Mouse (Mus musculus) hindbrain, embryonic 11.5 days (tissue): ENCODE measurements around the gene Sec61a2. TPM values are rescaled to one million over a fixed set of nuclear protein-coding genes. Genes with fewer than 3 reads are reported as not detected.

Source experiments
- ATAC-seq: fragments of 200-750 bp; cut with Nextera tagmentation; 2 replicates; pipeline ENCODE4 v1.8.0; 2017; ENCODE audit warnings: mild to moderate bottlenecking, moderate TSS enrichment, moderate library complexity; ENCODE audit not compliant: low FRiP score
- DNase-seq: peaks from one replicate; pipeline ENCODE4 v3.0.0-alpha.2; 2015; ENCODE audit warnings: low spot score
- H3K27ac ChIP-seq: fragments of 300-500 bp; sonication (generic); 2 replicates; pipeline ENCODE4 v1.5.1; 2014; ENCODE audit warnings: mild to moderate bottlenecking, low read depth, low read length
- H3K27me3 ChIP-seq: fragments of 300-500 bp; sonication (generic); 2 replicates; pipeline ENCODE4 v1.6.1; 2014; ENCODE audit warnings: mild to moderate bottlenecking, low read length, moderate library complexity, mixed read lengths; ENCODE audit not compliant: control insufficient read depth, insufficient read depth
- H3K36me3 ChIP-seq: fragments of 300-500 bp; sonication (generic); 2 replicates; pipeline ENCODE4 v1.6.1; 2014; ENCODE audit warnings: mild to moderate bottlenecking, low read length, moderate library complexity, mixed read lengths; ENCODE audit not compliant: control insufficient read depth, insufficient read depth
- H3K4me1 ChIP-seq: fragments of 300-500 bp; sonication (generic); replicated peaks from 2 replicates; pipeline ENCODE4 v1.6.1; 2014; ENCODE audit warnings: low read length, mixed read lengths; ENCODE audit not compliant: control insufficient read depth, insufficient read depth
- H3K4me2 ChIP-seq: fragments of 300-500 bp; sonication (generic); replicated peaks from 2 replicates; pipeline ENCODE4 v1.6.1; 2014; ENCODE audit warnings: mild to moderate bottlenecking, low read depth, low read length
- H3K4me3 ChIP-seq: fragments of 300-500 bp; sonication (generic); 2 replicates; pipeline ENCODE4 v1.5.1; 2014; ENCODE audit warnings: low read depth, low read length
- H3K9ac ChIP-seq: fragments of 300-500 bp; sonication (generic); 2 replicates; pipeline ENCODE4 v1.6.1; 2014; ENCODE audit warnings: low read depth, low read length
- H3K9me3 ChIP-seq: fragments of 300-500 bp; sonication (generic); 2 replicates; pipeline ENCODE4 v1.6.1; 2016; ENCODE audit warnings: low read length; ENCODE audit not compliant: control insufficient read depth
- WGBS: fragments of 180-500 bp; shearing (Covaris S2); extraction: QIAGEN DNeasy Blood & Tissue Kit; methylation state at CpG from one replicate; pipeline ENCODE4 v1.1.7; 2014; 5-methylcytosine and 5-hydroxymethylcytosine counted together
- polyA plus RNA-seq: library from polyadenylated mRNA; unstranded; fragments of >200 nt; fragmentation: Nextera tagmentation; extraction: Ambion mirVana; gene quantifications from 2 replicates; pipeline ENCODE4 v1.2.1, GENCODE M21; 2014

The Sec61a2 gene
- polyA plus RNA-seq, 1 experiment from 2014 or later: 85.9 TPM

DNA sequence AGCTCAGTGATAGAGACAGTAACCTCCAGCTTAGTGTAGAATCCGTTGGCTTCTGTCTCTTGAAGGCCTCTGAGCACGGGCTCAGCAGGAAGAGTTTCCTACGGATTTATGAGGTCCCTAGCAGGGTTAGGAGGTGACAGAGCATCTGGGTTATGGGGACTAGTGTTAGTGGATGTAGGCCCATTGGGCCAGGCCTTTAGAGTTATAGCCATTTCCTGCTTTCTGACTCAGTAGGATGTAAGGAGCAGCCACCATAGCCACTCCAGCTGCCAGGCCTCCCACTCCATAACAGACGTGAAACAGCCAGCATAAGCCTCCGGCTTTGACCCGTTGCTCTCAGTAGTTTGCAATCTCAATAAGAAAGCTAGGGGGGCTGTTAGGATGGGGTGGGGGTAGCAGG is 40.8 kb upstream of the Sec61a2 start:
- Histone ChIP-seq H3K36me3 (no peaks in the 10 kb centered on the region), H3K9ac (no peak overlapping the region), H3K9me3 (no peaks in the 10 kb centered on the region), H3K4me3 (no peak overlapping the region), H3K4me2 (no peak overlapping the region), H3K4me1 (no peaks in the 10 kb centered on the region), H3K27me3 (no peaks in the 10 kb centered on the region), H3K27ac (no peak overlapping the region)
- DNase-seq: no peak
- 82% methylated on average over 6 of the region's 6 CpGs for WGBS
- ATAC-seq: no peak

DNA sequence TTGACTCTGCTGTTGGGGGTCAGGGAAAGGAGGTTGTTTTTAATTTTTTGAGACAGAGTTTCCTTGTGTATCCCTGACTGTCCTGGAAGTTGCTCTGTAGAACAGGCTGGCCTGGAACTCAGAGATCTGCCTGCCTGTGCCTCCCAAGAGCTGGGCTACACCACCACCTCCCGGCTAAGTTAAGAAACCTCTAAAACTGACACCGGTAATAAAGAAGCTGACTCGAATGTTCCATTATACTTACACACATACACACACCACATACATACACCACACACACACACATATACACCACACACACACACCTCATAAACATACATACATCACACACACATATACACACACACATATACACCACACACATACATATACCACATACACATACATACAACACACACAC is 39.7 kb upstream of the Sec61a2 start:
- WGBS: 96% methylated on average over 3 of the region's 3 CpGs
- H3K36me3 ChIP-seq: no peaks in the 10 kb centered on the region
- no peak overlapping the region for H3K4me3 ChIP-seq
- no peak overlapping the region for H3K27ac ChIP-seq
- H3K9me3 ChIP-seq: no peaks in the 10 kb centered on the region
- DNase-seq (no peak), ATAC-seq (no peak)
- H3K4me2 ChIP-seq: no peak overlapping the region
- H3K9ac ChIP-seq: no peak overlapping the region
- no peaks in the 10 kb centered on the region for H3K27me3 ChIP-seq
- H3K4me1 ChIP-seq: no peaks in the 10 kb centered on the region

DNA sequence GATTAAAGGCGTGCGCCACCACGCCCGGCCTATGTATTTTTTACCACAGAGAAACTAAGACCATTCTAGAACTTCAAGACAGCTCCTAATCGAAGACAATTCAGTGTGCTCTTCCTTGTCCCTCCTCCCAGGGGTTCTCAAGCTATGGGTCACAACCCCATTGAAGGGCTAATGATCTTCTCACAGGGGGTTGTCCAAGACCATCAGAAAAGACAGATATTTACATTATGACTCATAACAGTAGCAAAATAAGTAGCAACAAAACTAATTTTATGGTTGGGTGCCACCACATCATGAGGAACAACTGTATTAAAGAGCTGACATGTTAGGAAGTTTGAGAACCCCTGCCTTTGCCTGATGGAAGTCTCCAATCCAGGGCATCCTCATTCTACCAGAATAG is 36.7 kb upstream of the Sec61a2 start:
- Histone ChIP-seq H3K36me3 (no peaks in the 10 kb centered on the region), H3K4me3 (no peak overlapping the region), H3K4me2 (no peak overlapping the region), H3K4me1 (no peaks in the 10 kb centered on the region), H3K27me3 (no peaks in the 10 kb centered on the region), H3K9ac (no peak overlapping the region), H3K27ac (no peak overlapping the region), H3K9me3 (no peaks in the 10 kb centered on the region)
- ATAC-seq (no peak), DNase-seq (no peak)
- 94% methylated on average over 5 of the region's 5 CpGs for WGBS

DNA sequence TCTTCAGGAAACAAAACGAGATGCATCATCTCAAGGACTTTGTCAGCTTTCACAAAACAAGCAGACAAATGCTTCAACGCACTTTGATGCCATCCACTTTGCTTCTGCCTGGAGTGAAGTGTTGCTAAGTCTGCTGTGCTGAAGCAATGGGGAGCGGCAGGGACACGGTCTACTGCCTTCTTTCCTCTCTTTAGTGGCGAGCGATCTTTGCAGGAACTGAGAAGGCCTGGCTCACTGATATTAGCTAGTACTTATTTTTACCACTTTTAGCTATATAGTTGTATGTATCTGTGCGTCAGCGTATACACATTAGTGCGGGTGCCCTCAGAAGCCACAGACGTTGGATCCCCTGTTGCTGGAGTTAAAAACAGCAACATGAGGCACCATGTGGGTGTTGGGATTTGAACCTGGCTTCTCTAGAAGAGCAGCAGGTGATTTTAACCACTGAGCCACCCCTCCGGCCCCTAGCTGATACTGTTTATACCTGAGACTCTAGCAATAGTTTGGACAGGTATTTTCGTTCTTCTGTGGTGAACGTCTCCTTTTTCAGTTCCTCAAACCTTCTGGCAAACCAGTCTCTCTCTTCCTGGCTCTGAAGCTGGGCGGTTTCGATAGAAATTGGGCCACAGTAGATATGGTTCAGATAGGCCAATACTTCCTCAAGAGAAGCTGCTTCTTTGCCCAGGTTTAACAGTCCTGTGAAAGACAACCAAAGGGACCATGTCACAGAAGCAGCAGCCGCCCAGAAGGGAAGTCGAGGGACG is 35.2 kb upstream of the Sec61a2 start:
- WGBS: 89% methylated on average over 18 of the region's 18 CpGs
- Histone ChIP-seq H3K9me3 (no peaks in the 10 kb centered on the region), H3K4me2 (no peak overlapping the region), H3K27ac (no peak overlapping the region), H3K27me3 (no peaks in the 10 kb centered on the region), H3K9ac (no peak overlapping the region), H3K4me3 (no peak overlapping the region), H3K4me1 (no peaks in the 10 kb centered on the region), H3K36me3 (no peaks in the 10 kb centered on the region)
- DNase-seq (no peak), ATAC-seq (no peak)

DNA sequence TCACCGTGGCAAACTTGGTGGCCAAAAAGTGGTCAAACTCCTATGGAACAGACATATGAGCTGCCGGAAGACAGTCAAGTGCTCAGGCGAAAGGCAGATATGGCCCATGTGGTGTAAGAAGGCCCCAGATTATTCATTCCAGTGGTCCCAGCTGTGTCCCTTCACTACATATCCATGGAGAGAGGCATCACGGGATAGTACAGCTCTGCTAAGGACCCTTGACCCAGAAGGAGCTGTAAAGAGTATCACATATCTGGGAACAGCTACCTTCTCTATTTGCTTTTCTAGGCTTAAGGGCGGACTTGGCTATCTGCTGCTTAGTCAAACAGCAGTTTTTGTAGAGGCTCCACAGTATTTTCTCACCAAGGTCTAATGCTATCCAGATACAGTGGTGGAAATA is 34.6 kb upstream of the Sec61a2 start:
- Histone ChIP-seq H3K4me3 (no peak overlapping the region), H3K4me1 (no peaks in the 10 kb centered on the region), H3K36me3 (no peaks in the 10 kb centered on the region), H3K9me3 (no peaks in the 10 kb centered on the region), H3K27me3 (no peaks in the 10 kb centered on the region), H3K9ac (no peak overlapping the region), H3K27ac (no peak overlapping the region), H3K4me2 (no peak overlapping the region)
- no peak for DNase-seq
- no peak for ATAC-seq
- WGBS: 92% methylated on average over 5 of the region's 5 CpGs

DNA sequence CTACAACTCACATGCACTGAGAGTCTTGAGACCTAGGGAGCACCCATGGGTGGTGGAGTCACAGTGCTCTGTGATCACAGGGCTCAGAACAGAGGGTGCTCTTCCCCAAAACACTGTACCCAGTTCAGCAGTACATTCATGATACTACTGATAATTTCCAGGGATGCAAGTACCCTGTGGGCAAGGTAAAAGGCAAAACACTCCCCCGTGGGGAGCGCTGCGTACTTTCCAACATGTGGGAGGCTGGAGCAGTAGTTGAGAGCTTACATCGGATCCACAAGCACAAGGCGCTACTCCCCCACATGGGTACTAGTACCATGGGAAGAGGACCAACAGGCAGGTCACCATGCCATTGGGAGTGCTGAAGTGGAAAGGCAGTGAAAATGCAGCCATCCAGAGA is 32.2 kb upstream of the Sec61a2 start:
- Histone ChIP-seq H3K4me2 (no peak overlapping the region), H3K27me3 (no peaks in the 10 kb centered on the region), H3K9ac (no peak overlapping the region), H3K9me3 (no peaks in the 10 kb centered on the region), H3K4me1 (no peaks in the 10 kb centered on the region), H3K27ac (no peak overlapping the region), H3K4me3 (no peak overlapping the region), H3K36me3 (no peaks in the 10 kb centered on the region)
- no peak for DNase-seq
- WGBS: 93% methylated on average over 5 of the region's 5 CpGs
- ATAC-seq: no peak

DNA sequence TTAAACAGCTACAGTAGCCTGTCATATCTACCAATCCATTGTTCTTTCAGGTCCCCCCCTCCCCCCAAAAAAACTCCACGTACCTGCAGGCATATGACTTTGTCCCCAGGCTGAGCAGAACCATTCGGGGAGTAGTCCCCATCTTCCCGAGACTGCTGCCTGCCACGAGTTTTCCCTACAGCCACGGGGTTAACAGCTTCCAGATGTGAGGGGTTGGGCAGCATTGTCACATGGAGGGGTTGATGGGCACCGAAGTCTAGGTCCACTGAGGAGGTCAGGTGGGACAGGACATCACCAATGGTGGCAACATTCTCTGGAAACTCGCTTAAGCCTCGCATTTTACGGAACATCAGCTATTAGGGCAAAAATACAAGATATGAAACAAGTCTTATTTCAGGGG is 28.6 kb upstream of the Sec61a2 start:
- DNase-seq (no peak), ATAC-seq (no peak)
- WGBS: 76% methylated on average over 9 of the region's 9 CpGs
- Histone ChIP-seq H3K4me3 (no peak overlapping the region), H3K27me3 (no peaks in the 10 kb centered on the region), H3K27ac (no peak overlapping the region), H3K36me3 (no peaks in the 10 kb centered on the region), H3K9me3 (no peaks in the 10 kb centered on the region), H3K4me2 (no peak overlapping the region), H3K4me1 (no peaks in the 10 kb centered on the region), H3K9ac (no peak overlapping the region)

DNA sequence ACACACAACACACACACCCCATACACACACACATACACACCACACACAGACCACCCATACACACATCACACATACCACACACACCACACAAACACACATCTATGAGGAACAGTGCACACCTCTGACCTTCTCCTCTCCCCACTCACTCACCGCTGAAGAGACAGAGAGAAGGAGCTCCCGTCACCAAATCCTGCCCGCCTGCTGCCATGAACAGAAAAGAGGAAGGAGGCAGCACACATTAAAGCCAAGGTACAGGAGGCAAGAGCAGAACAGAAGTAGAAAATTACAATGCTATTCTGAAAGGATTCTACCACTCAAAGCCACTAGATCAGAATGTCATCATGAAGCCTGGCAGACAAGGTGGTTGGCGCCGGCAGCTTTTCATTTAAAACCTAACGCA is 27.6 kb upstream of the Sec61a2 start:
- H3K9ac ChIP-seq: no peak overlapping the region
- 87% methylated on average over 6 of the region's 6 CpGs for WGBS
- DNase-seq (no peak), ATAC-seq (no peak)
- no peak overlapping the region for H3K4me2 ChIP-seq
- no peak overlapping the region for H3K4me3 ChIP-seq
- no peaks in the 10 kb centered on the region for H3K9me3 ChIP-seq
- no peaks in the 10 kb centered on the region for H3K4me1 ChIP-seq
- H3K27ac ChIP-seq: no peak overlapping the region
- no peaks in the 10 kb centered on the region for H3K27me3 ChIP-seq
- no peaks in the 10 kb centered on the region for H3K36me3 ChIP-seq

DNA sequence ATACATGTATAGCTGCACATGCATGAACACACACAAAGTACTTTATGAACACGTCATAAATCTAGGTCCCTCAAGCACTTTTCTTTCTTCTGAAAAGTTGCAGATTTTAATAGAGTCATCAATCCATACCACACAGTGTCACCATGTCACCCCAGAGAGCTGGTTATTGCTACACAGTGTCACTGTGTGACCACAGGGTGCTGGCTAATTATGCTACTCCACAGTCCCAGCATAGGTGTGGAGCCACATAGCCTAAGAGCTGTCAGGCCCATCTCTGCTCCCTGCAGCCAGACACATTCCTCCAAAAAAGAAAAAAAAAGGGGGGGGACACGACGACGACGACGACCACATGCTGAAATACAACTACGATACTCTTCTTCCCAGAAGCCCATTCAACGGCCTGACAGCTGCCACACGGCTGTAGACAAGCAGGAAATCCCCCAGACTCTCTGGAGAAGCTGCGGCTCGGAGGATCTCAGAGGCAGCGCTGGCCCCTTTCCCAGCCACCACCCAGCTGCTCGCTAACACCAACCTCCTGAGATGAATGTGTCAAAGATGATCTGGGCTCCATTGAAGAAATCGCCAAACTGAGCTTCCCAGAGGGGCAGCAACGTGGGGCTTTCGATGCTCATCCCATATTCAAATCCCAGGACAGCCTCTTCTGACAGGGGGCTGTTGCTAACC is 16.2 kb upstream of the Sec61a2 start:
- ATAC-seq: no peak

More for the DNA sequence above, 16.2 kb upstream of the Sec61a2 start:
- no peaks in the 10 kb centered on the region for H3K4me1 ChIP-seq
- H3K9me3 ChIP-seq: no peaks in the 10 kb centered on the region
- no peak overlapping the region for H3K27ac ChIP-seq
- H3K4me3 ChIP-seq: no peak overlapping the region
- WGBS: 68% methylated on average over 16 of the region's 16 CpGs
- no peaks in the 10 kb centered on the region for H3K27me3 ChIP-seq
- no peak overlapping the region for H3K4me2 ChIP-seq
- H3K36me3 ChIP-seq: no peaks in the 10 kb centered on the region
- no peak for DNase-seq
- no peak overlapping the region for H3K9ac ChIP-seq
